Comparison of ENCODE assay signal across 8 mouse cellular contexts in the genomic region with DNA sequence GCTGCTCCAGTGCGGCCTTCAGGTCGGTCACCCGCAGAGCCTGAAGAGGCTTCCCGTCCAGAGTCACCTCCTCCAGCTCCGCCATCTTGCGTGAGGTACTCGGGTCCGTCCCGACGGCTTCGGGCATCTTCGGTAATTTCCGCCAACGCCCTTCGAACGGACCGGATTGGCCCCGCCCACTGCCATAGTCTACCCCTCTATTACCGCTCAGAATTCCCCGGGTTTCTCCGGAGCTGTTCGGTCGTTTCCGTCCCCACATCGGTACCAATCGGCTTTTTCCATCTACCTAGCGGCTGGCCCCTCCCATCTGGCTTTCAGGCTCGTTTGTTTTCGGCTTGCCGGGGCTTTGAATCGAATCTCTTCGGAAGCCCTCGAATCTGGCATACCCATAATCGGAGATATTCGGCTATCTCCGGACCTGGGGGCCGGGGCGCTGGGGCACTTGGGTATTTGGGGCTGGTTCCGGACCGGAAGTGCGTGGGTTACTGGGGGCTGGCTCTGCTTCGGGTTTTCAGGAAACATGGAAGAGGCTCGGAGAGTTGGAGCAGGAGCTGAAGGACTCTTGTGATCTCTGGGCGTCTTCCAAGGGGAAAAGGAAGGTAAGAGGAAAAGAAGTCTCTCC. TPM values are rescaled to one million over a fixed set of nuclear protein-coding genes. Genes with fewer than 3 reads are reported as not detected.
DNase-seq lines count a peak whose midpoint lies in the region; ATAC-seq lines count a peak whose summit lies in the region.

A gene (minus strand): TSS at position 410 of the 622 bp plus-strand sequence.

- H3K27me3 ChIP-seq in hindbrain, embryonic 11.5 days (ENCODE audit: control insufficient read depth, insufficient read depth, low read length), result no peaks in the 10 kb centered on the region

- peak within 1 kb of the TSS; percentile 94 for H3K9ac ChIP-seq in hindbrain, embryonic 11.5 days (ENCODE audit: low read depth, low read length)

- peak; percentile 98 for ATAC-seq in hindbrain, embryonic 11.5 days (ENCODE audit: low FRiP score)

- peak; percentile 100 for DNase-seq in Muller cell, postnatal 12 days (ENCODE audit: inconsistent ontology term)
- peak; percentile 100 for DNase-seq in cerebellum, adult 9-11 months
- peak; percentile 100 for DNase-seq in frontal cortex, adult 2 months (ENCODE audit: extremely low spot score in 1 of 2, low spot score in 1 of 2)
- DNase-seq in hindbrain, embryonic 11.5 days (ENCODE audit: low spot score), result peak; percentile 100
- peak; percentile 100 for DNase-seq in layer of hippocampus, postnatal 10 days (ENCODE audit: low spot score in 2 of 2)
- peak; percentile 100 for DNase-seq in lung, postnatal 10 days
- DNase-seq in ovary, postnatal 36 days (ENCODE audit: low spot score), result peak; percentile 100
- DNase-seq in thymus, postnatal 25 days, result peak; percentile 100

- under 1% methylated on average over 44 of the region's 44 CpGs for WGBS in hindbrain, embryonic 11.5 days

- no peaks in the 10 kb centered on the region; the same call in 1 of the 2 replicates for H3K4me1 ChIP-seq in hindbrain, embryonic 11.5 days (replicated peaks; ENCODE audit: control insufficient read depth, insufficient read depth, low read length)

- peak within 1 kb of the TSS; percentile 92 for H3K27ac ChIP-seq in hindbrain, embryonic 11.5 days (ENCODE audit: low read depth, low read length)

- H3K4me2 ChIP-seq in hindbrain, embryonic 11.5 days (replicated peaks; ENCODE audit: low read depth, low read length), result peak within 1 kb of the TSS; percentile 67

- H3K4me3 ChIP-seq in hindbrain, embryonic 11.5 days (ENCODE audit: low read depth, low read length), result peak within 1 kb of the TSS; percentile 84

- H3K9me3 ChIP-seq in hindbrain, embryonic 11.5 days (ENCODE audit: control insufficient read depth, low read length), result no peaks in the 10 kb centered on the region

- 0 out of 2 replicates have a peak, but pooled peaks cover 7% of the 10 kb centered on the region for H3K36me3 ChIP-seq in hindbrain, embryonic 11.5 days (ENCODE audit: control insufficient read depth, insufficient read depth, low read length)

RNA-seq across cellular contexts. Expression of the gene that starts here (rescaled TPM):
- polyA plus RNA-seq in frontal cortex, adult 2 months (2012; rRNA removed), result 239 and 246 TPM in 2 replicates
- 148 and 185 TPM in 2 replicates for polyA plus RNA-seq in hindbrain, embryonic 11.5 days (2014; fragmentation: Nextera tagmentation; extraction: Ambion mirVana)
- total RNA-seq in layer of hippocampus, postnatal 10 days (2021), result 100 to 1,000 TPM; 208 to 213 TPM

Comparison
In these comparisons a context has a peak if more than half of its experiments do, and no peak if none do; other contexts are left out.
1. Peak in every context shown above with its lines: DNase-seq, ATAC-seq, H3K4me3 ChIP-seq and H3K27ac ChIP-seq.